Mouse (Mus musculus): Measurements from ENCODE around the gene Efna3. TPM values are rescaled to one million over a fixed set of nuclear protein-coding genes. Genes with fewer than 3 reads are reported as not detected.

Gene Efna3
- polyA plus RNA-seq, 1 experiment from 2014 or later = 107 TPM

GRCm38 (mm10) chr3:89295685-89296230 is 27.0 kb downstream of the Efna3 start:
- Histone ChIP-seq H3K27ac (replicated peaks) (no peak overlapping the region), H3K36me3 (no peaks in the 10 kb centered on the region), H3K4me3 (replicated peaks) (no peak overlapping the region), H3K27me3 (replicated peaks) (0 out of 2 replicates have a peak, but pooled peaks cover 4% of the 10 kb centered on the region), H3K4me2 (no peak overlapping the region), H3K4me1 (peaks cover 10% of the 10 kb centered on the region), H3K9ac (replicated peaks) (no peak overlapping the region), H3K9me3 (replicated peaks) (no peaks in the 10 kb centered on the region)
- 84% methylated on average over 8 of the region's 8 CpGs for WGBS
- no peak for ATAC-seq (ENCODE audit: low FRiP score)

GRCm38 (mm10) chr3:89294195-89294594 is 28.6 kb downstream of the Efna3 start:
- Histone ChIP-seq H3K27ac (replicated peaks) (no peak overlapping the region), H3K9me3 (replicated peaks) (no peaks in the 10 kb centered on the region), H3K9ac (replicated peaks) (no peak overlapping the region), H3K36me3 (no peaks in the 10 kb centered on the region), H3K4me1 (no peaks in the 10 kb centered on the region; the same call in 1 of the 2 replicates), H3K4me2 (no peak overlapping the region), H3K4me3 (replicated peaks) (no peak overlapping the region), H3K27me3 (replicated peaks) (no peaks in the 10 kb centered on the region)
- 75% methylated on average over 5 of the region's 5 CpGs for WGBS
- ATAC-seq (ENCODE audit: low FRiP score) = no peak

GRCm38 (mm10) chr3:89293247-89293918 is 29.4 kb downstream of the Efna3 start:
- no peaks in the 10 kb centered on the region for H3K9me3 ChIP-seq (replicated peaks)
- ATAC-seq (ENCODE audit: low FRiP score) = no peak
- no peak overlapping the region for H3K9ac ChIP-seq (replicated peaks)
- H3K4me3 ChIP-seq (replicated peaks) = no peak overlapping the region
- no peak overlapping the region for H3K4me2 ChIP-seq
- H3K36me3 ChIP-seq = no peaks in the 10 kb centered on the region
- H3K27ac ChIP-seq (replicated peaks) = no peak overlapping the region
- no peaks in the 10 kb centered on the region for H3K27me3 ChIP-seq (replicated peaks)
- H3K4me1 ChIP-seq = no peaks in the 10 kb centered on the region; the same call in 1 of the 2 replicates
- 95% methylated on average over 11 of the region's 11 CpGs for WGBS

- no peak for ATAC-seq (ENCODE audit: low FRiP score)
- 53% methylated on average over 5 of the region's 5 CpGs for WGBS
Measured at GRCm38 (mm10) chr3:89292303-89292702, 30.5 kb downstream of the Efna3 start.

GRCm38 (mm10) chr3:89291874-89292273 is 30.9 kb downstream of the Efna3 start:
- Histone ChIP-seq H3K27me3 (replicated peaks) (no peaks in the 10 kb centered on the region), H3K27ac (replicated peaks) (no peak overlapping the region), H3K9me3 (replicated peaks) (no peaks in the 10 kb centered on the region), H3K4me1 (no peaks in the 10 kb centered on the region), H3K36me3 (no peaks in the 10 kb centered on the region), H3K9ac (replicated peaks) (no peak overlapping the region), H3K4me3 (replicated peaks) (no peak overlapping the region), H3K4me2 (no peak overlapping the region)
- WGBS = 83% methylated on average over 10 of the region's 10 CpGs
- ATAC-seq (ENCODE audit: low FRiP score) = no peak

More at GRCm38 (mm10) chr3:89292303-89292702, 30.5 kb downstream of the Efna3 start:
- Histone ChIP-seq H3K27me3 (replicated peaks) (no peaks in the 10 kb centered on the region), H3K9ac (replicated peaks) (no peak overlapping the region), H3K4me2 (no peak overlapping the region), H3K4me3 (replicated peaks) (no peak overlapping the region), H3K27ac (replicated peaks) (no peak overlapping the region), H3K36me3 (no peaks in the 10 kb centered on the region), H3K9me3 (replicated peaks) (no peaks in the 10 kb centered on the region), H3K4me1 (no peaks in the 10 kb centered on the region; the same call in 1 of the 2 replicates)

GRCm38 (mm10) chr3:89288503-89288928 is 34.2 kb downstream of the Efna3 start:
- Histone ChIP-seq H3K36me3 (no peaks in the 10 kb centered on the region), H3K4me3 (replicated peaks) (no peak overlapping the region), H3K4me2 (no peak overlapping the region), H3K27me3 (replicated peaks) (no peaks in the 10 kb centered on the region), H3K4me1 (no peaks in the 10 kb centered on the region), H3K9me3 (replicated peaks) (no peaks in the 10 kb centered on the region), H3K9ac (replicated peaks) (no peak overlapping the region), H3K27ac (replicated peaks) (no peak overlapping the region)
- no peak for ATAC-seq (ENCODE audit: low FRiP score)
- WGBS = 62% methylated on average over 7 of the region's 7 CpGs

- 70% methylated on average over 5 of the region's 5 CpGs for WGBS
Measured at GRCm38 (mm10) chr3:89287286-89287685, 35.5 kb downstream of the Efna3 start.

GRCm38 (mm10) chr3:89285526-89285925 is 37.2 kb downstream of the Efna3 start:
- H3K27me3 ChIP-seq (replicated peaks) = no peaks in the 10 kb centered on the region
- H3K27ac ChIP-seq (replicated peaks) = no peak overlapping the region
- no peaks in the 10 kb centered on the region for H3K9me3 ChIP-seq (replicated peaks)
- ATAC-seq (ENCODE audit: low FRiP score) = no peak
- 30% methylated on average over 2 of the region's 2 CpGs for WGBS
- H3K4me1 ChIP-seq = peaks cover 18% of the 10 kb centered on the region
- no peak overlapping the region for H3K9ac ChIP-seq (replicated peaks)
- no peaks in the 10 kb centered on the region for H3K36me3 ChIP-seq
- no peak overlapping the region for H3K4me2 ChIP-seq
- no peak overlapping the region for H3K4me3 ChIP-seq (replicated peaks)

More at GRCm38 (mm10) chr3:89287286-89287685, 35.5 kb downstream of the Efna3 start:
- Histone ChIP-seq H3K27me3 (replicated peaks) (no peaks in the 10 kb centered on the region), H3K27ac (replicated peaks) (no peak overlapping the region), H3K4me1 (peaks cover 2% of the 10 kb centered on the region), H3K4me3 (replicated peaks) (no peak overlapping the region), H3K9me3 (replicated peaks) (no peaks in the 10 kb centered on the region), H3K4me2 (no peak overlapping the region), H3K36me3 (no peaks in the 10 kb centered on the region), H3K9ac (replicated peaks) (no peak overlapping the region)
- ATAC-seq (ENCODE audit: low FRiP score) = no peak

- 96% methylated on average over 3 of the region's 3 CpGs for WGBS
- no peak overlapping the region for H3K4me3 ChIP-seq (replicated peaks)
- no peaks in the 10 kb centered on the region for H3K9me3 ChIP-seq (replicated peaks)
- H3K9ac ChIP-seq (replicated peaks) = no peak overlapping the region
- H3K36me3 ChIP-seq = no peaks in the 10 kb centered on the region
- no peaks in the 10 kb centered on the region for H3K27me3 ChIP-seq (replicated peaks)
- no peak overlapping the region for H3K27ac ChIP-seq (replicated peaks)
- H3K4me2 ChIP-seq = no peak overlapping the region
- no peak for ATAC-seq (ENCODE audit: low FRiP score)
- H3K4me1 ChIP-seq = peaks cover 31% of the 10 kb centered on the region
Measured at GRCm38 (mm10) chr3:89284261-89284660, 38.5 kb downstream of the Efna3 start.

GRCm38 (mm10) chr3:89282291-89282643 is 40.5 kb downstream of the Efna3 start:
- no peak for ATAC-seq (ENCODE audit: low FRiP score)
- no peaks in the 10 kb centered on the region for H3K36me3 ChIP-seq
- no peak overlapping the region for H3K4me3 ChIP-seq (replicated peaks)
- H3K9me3 ChIP-seq (replicated peaks) = no peaks in the 10 kb centered on the region
- peaks cover 43% of the 10 kb centered on the region for H3K4me1 ChIP-seq
- peak overlapping the region; percentile 89; the same call in 1 of the 2 replicates for H3K4me2 ChIP-seq
- H3K27ac ChIP-seq (replicated peaks) = no peak overlapping the region
- H3K9ac ChIP-seq (replicated peaks) = no peak overlapping the region
- 18% methylated on average over 4 of the region's 4 CpGs for WGBS
- peaks cover 15% of the 10 kb centered on the region for H3K27me3 ChIP-seq (replicated peaks)

GRCm38 (mm10) chr3:89281579-89282290 is 41.0 kb downstream of the Efna3 start:
- 13% methylated on average over 20 of the region's 20 CpGs for WGBS
- Histone ChIP-seq H3K9ac (replicated peaks) (no peak overlapping the region), H3K4me2 (peak overlapping the region; percentile 89), H3K27ac (replicated peaks) (peak overlapping the region; percentile 72; the same call in 1 of the 2 replicates), H3K27me3 (replicated peaks) (peaks cover 15% of the 10 kb centered on the region), H3K9me3 (replicated peaks) (no peaks in the 10 kb centered on the region), H3K36me3 (no peaks in the 10 kb centered on the region), H3K4me1 (peaks cover 43% of the 10 kb centered on the region), H3K4me3 (replicated peaks) (peak overlapping the region; percentile 44)
- no peak for ATAC-seq (ENCODE audit: low FRiP score)
